ENCODE assay signal across 11 mouse cellular contexts in genomic region chr4:90437375-90438190, GRCm38 (mm10).
A peak's percentile ranks its signal among the peaks of the same experiment; 100 is the strongest.
DNase-seq lines count a peak whose midpoint lies in the region; ATAC-seq and TF ChIP-seq lines count a peak whose summit lies in the region.
"Had no signal": no experiment of that assay in that cellular context is flagged by ENCODE, and none has a peak within 500 bp of the region (broad histone marks: within the 10 kb centered on the region; RNA-seq: fewer than 3 reads in every experiment).

No protein-coding gene starts in this region.

- peak; percentile 94 for ATAC-seq in forebrain, embryonic 12.5 days (ENCODE audit: low FRiP score)
- ATAC-seq in forebrain, postnatal 0 days, result peak; percentile 98
- ATAC-seq in neural tube, embryonic 12.5 days (ENCODE audit: low FRiP score, low read depth), result peak; percentile 97
- ATAC-seq in cerebellum, adult (ENCODE audit: insufficient number of reproducible peaks, low FRiP score, low TSS enrichment), result no peak

- TF ChIP-seq POLR2A in thymus, adult 2 months (IDR thresholded peaks at IDR 0.05; ENCODE audit: control insufficient read depth, extremely low read depth, insufficient read depth, low read length, poor library complexity), result no peak

- no peak overlapping the region for H3K4me3 ChIP-seq in forebrain, embryonic 12.5 days (replicated peaks)
- H3K4me3 ChIP-seq in forebrain, postnatal 0 days (ENCODE audit: low read depth, low read length), result no peak overlapping the region
- no peak overlapping the region for H3K4me3 ChIP-seq in neural tube, embryonic 12.5 days
- no peak overlapping the region for H3K4me3 ChIP-seq in thymus, adult 2 months (ENCODE audit: control insufficient read depth, insufficient read depth, low read length)

- peak overlapping the region; percentile 25; the same call in 1 of the 2 replicates for H3K4me2 ChIP-seq in forebrain, embryonic 12.5 days
- peak overlapping the region; percentile 23 for H3K4me2 ChIP-seq in forebrain, postnatal 0 days (ENCODE audit: low read depth)
- peak overlapping the region; percentile 25; the same call in 1 of the 2 replicates for H3K4me2 ChIP-seq in neural tube, embryonic 12.5 days (replicated peaks)

- DNase-seq in forebrain, postnatal 0 days, result peak; percentile 80
- DNase-seq in layer of hippocampus, postnatal 10 days (ENCODE audit: low spot score in 2 of 2), result peak; percentile 51 to 58
- no peak for DNase-seq in urinary bladder, adult 2 months (ENCODE audit: low spot score)
- DNase-seq in thymus, adult 2 months, result no peak
- DNase-seq: adrenal gland, postnatal 14 days; heart, postnatal 10 days; lung, adult 18-20 months had no signal

- H3K36me3 ChIP-seq in forebrain, embryonic 12.5 days (replicated peaks), result no peaks in the 10 kb centered on the region
- no peaks in the 10 kb centered on the region for H3K36me3 ChIP-seq in forebrain, postnatal 0 days (ENCODE audit: insufficient read depth)
- no peaks in the 10 kb centered on the region for H3K36me3 ChIP-seq in neural tube, embryonic 12.5 days
- H3K36me3 ChIP-seq in thymus, adult 2 months (ENCODE audit: control insufficient read depth, insufficient read depth, low read length), result no peaks in the 10 kb centered on the region
- H3K36me3 ChIP-seq: G1E had no signal

- no peaks in the 10 kb centered on the region for H3K9me3 ChIP-seq in forebrain, embryonic 12.5 days
- no peaks in the 10 kb centered on the region for H3K9me3 ChIP-seq in forebrain, postnatal 0 days (ENCODE audit: low read length)
- H3K9me3 ChIP-seq in neural tube, embryonic 12.5 days, result no peaks in the 10 kb centered on the region
- H3K9me3 ChIP-seq: G1E had no signal

- H3K9ac ChIP-seq in forebrain, embryonic 12.5 days, result no peak overlapping the region
- H3K9ac ChIP-seq in forebrain, postnatal 0 days, result no peak overlapping the region
- no peak overlapping the region for H3K9ac ChIP-seq in neural tube, embryonic 12.5 days

- H3K27me3 ChIP-seq in forebrain, embryonic 12.5 days, result no peaks in the 10 kb centered on the region
- H3K27me3 ChIP-seq in forebrain, postnatal 0 days (ENCODE audit: insufficient read depth, low read length), result no peaks in the 10 kb centered on the region
- H3K27me3 ChIP-seq in neural tube, embryonic 12.5 days (replicated peaks), result no peaks in the 10 kb centered on the region
- H3K27me3 ChIP-seq in thymus, adult 2 months (ENCODE audit: control insufficient read depth, insufficient read depth, low read length), result no peaks in the 10 kb centered on the region

- H3K4me1 ChIP-seq in forebrain, embryonic 12.5 days, result peaks cover 3% of the 10 kb centered on the region; the same call in 1 of the 2 replicates
- H3K4me1 ChIP-seq in forebrain, postnatal 0 days (ENCODE audit: insufficient read depth), result 0 out of 2 replicates have a peak, but pooled peaks cover 7% of the 10 kb centered on the region
- no peaks in the 10 kb centered on the region for H3K4me1 ChIP-seq in neural tube, embryonic 12.5 days
- H3K4me1 ChIP-seq in thymus, adult 2 months (replicated peaks; ENCODE audit: control insufficient read depth, insufficient read depth, low read length), result no peaks in the 10 kb centered on the region

- 46% methylated on average over 7 of the region's 7 CpGs for WGBS in forebrain, embryonic 12.5 days
- 22% methylated on average over 7 of the region's 7 CpGs for WGBS in forebrain, postnatal 0 days
- 64% methylated on average over 7 of the region's 7 CpGs for WGBS in neural tube, embryonic 12.5 days
- 85% methylated on average over 7 of the region's 7 CpGs for WGBS in thymus, adult 2 months

- H3K27ac ChIP-seq in forebrain, embryonic 12.5 days, result peak overlapping the region; percentile 74; the same call in 1 of the 2 replicates
- H3K27ac ChIP-seq in forebrain, postnatal 0 days (ENCODE audit: low read depth, low read length), result no peak overlapping the region
- H3K27ac ChIP-seq in neural tube, embryonic 12.5 days, result no peak overlapping the region
- H3K27ac ChIP-seq in thymus, adult 2 months (ENCODE audit: control insufficient read depth, insufficient read depth, low read length), result no peak overlapping the region

- TF ChIP-seq CTCF in forebrain, postnatal 0 days (IDR thresholded peaks at IDR 0.05; ENCODE audit: low read depth), result no peak
- TF ChIP-seq CTCF in thymus, adult 2 months (IDR thresholded peaks at IDR 0.05; ENCODE audit: borderline replicate concordance, control insufficient read depth, extremely low read depth, insufficient read depth, low read length, poor library complexity), result no peak

Comparison
In these comparisons a context has a peak if more than half of its experiments do, and no peak if none do; other contexts are left out.
1. DNase-seq: peak in forebrain, postnatal 0 days (single experiment) and layer of hippocampus, postnatal 10 days (2 of 2); none in urinary bladder, adult 2 months (single experiment) and thymus, adult 2 months (single experiment).
2. Peak in every context shown above with its lines, with median percentiles within 50 percentile points of each other: H3K4me2 ChIP-seq.